Mouse (Mus musculus): Measurements from ENCODE around the gene Fzd2. TPM values are rescaled to one million over a fixed set of nuclear protein-coding genes. Genes with fewer than 3 reads are reported as not detected.
A peak's percentile ranks its signal among the peaks of the same experiment; 100 is the strongest.

Fzd2 gene
- total and polyA plus RNA-seq, 3 experiments = not detected

DNA sequence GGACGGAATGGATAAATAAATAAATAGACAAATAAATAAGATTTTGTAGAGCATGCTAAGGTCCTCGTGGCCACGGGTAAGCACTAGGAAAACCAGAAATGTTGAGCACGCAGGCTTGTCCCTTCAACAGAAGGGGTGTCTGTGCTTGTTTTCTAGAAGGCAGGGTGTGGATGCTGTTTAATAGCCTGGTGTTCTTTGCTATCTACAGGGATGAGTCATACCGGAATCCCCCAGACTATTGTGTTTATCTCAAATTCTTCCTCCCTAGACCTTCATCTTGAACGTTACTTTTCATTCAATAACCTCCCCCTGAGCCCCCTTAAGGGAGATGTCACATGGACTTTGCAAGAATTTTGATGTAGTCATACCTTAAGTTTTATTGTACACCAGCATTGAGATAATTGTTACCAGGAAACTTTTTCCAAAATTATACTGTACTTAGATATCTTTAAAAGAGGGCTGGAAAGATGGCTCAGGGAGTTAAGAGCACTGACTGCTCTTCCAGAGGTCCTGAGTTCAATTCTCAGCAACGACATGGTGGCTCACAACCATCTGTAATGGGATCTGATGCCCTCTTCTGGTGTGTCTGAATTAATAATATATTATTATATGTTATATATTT, 35.3 kb upstream of the Fzd2 start (continued):
- TF ChIP-seq ZC3H11A (IDR thresholded peaks at IDR 0.05; ENCODE audit: low read depth, low read length) = 0 out of 2 replicates have a peak, but pooled peaks have one; percentile 12
- no peak for TF ChIP-seq UBTF (IDR thresholded peaks at IDR 0.05; ENCODE audit: borderline replicate concordance, insufficient read depth, low read depth, low read length)
- TF ChIP-seq NELFE (IDR thresholded peaks at IDR 0.05; ENCODE audit: low read depth, low read length) = peak; percentile 34; the same call in 1 of the 2 replicates
- TF ChIP-seq ZNF384 (IDR thresholded peaks at IDR 0.05; ENCODE audit: low read depth, low read length) = peak; percentile 50; the same call in 1 of the 2 replicates
- TF ChIP-seq JUND (IDR thresholded peaks at IDR 0.05; ENCODE audit: low read depth, low read length) = peak; percentile 99
- peak; percentile 82 to 98 for TF ChIP-seq EP300 (IDR thresholded peaks at IDR 0.05; ENCODE audit: low read depth in 1 of 2, low read length in 2 of 2)
- peak; percentile 25; the same call in 1 of the 2 replicates for TF ChIP-seq TAL1 (IDR thresholded peaks at IDR 0.05; ENCODE audit: low read length)
- TF ChIP-seq ETS1 (IDR thresholded peaks at IDR 0.05; ENCODE audit: low read depth, low read length) = peak; percentile 82

DNA sequence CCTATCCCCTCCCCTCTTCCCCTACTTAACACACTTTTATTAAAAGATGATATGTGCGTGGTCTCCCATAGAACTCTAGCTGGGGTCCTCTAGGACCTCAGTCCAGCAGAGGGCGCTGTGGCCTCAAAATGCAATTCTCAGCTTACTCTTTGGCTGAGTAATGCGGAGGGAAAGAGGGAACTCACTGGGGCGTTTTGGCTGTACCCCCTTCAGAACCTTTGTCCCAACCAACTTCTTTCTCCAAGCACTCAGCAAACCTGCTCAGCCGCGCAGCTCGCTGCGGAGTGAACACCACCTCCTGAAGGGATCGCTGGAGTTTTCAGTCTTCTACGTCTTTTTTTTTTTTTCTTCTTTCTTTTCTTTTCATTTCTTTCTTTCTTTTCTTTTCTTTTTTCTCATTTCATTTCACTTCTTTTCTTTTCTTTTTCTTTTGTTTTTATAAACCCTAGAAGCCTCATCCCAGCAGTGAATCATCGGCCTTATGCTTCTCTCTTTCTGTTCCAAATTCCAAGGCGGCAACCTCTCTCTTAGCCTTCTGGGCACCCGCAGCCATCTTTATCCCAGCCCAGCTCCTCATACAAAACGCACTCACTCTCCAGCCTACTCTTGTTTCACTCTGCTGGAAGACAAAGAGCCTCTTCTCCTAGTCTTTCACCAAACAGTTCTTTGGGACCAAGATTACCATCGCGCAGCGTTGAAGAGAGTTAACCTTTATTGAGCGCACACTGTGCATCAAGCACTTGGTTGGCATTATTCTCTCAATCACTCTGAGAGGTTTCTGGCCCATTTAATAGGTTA, 31.1 kb upstream of the Fzd2 start:
- Histone ChIP-seq H3K27me3 (ENCODE audit: control insufficient read depth in 1 of 2, insufficient read depth in 2 of 2, low read length in 2 of 2) (no peaks in the 10 kb centered on the region), H3K9me3 (replicated peaks; ENCODE audit: insufficient read depth, low read length) (no peaks in the 10 kb centered on the region), H3K36me3 (ENCODE audit: control insufficient read depth in 1 of 2, insufficient read depth in 2 of 2, low read length in 2 of 2) (peaks cover 0 to 11% of the 10 kb centered on the region in 2 experiments; a peak in 2 of 4 replicates), H3K27ac (ENCODE audit: control insufficient read depth, low read depth, low read length) (peak overlapping the region; percentile 26; the same call in 1 of the 2 replicates), H3K79me2 (ENCODE audit: control insufficient read depth, insufficient read depth, low read length, poor library complexity) (no peaks in the 10 kb centered on the region; the same call in 1 of the 2 replicates), H3K4me1 (ENCODE audit: control insufficient read depth in 1 of 2, insufficient read depth in 2 of 2, low read length in 2 of 2) (peaks cover 5 to 12% of the 10 kb centered on the region in 2 experiments), H3K9ac (ENCODE audit: control insufficient read depth, low read depth, low read length, poor library complexity, severe bottlenecking) (peak overlapping the region; percentile 76), H3K4me3 (ENCODE audit: control insufficient read depth in 1 of 2, insufficient read depth in 1 of 2, low read depth in 2 of 2, low read length in 2 of 2) (peak overlapping the region; percentile 51 to 59)
- DNase-seq (ENCODE audit: low read depth, low spot score) = peak; percentile 96
- no peak for TF ChIP-seq ZMIZ1 (IDR thresholded peaks at IDR 0.05; ENCODE audit: low read depth, low read length)
- TF ChIP-seq ELF1 (IDR thresholded peaks at IDR 0.05; ENCODE audit: low read depth, low read length) = no peak
- peak in 1 of 2 experiments; percentile 52; a peak in 2 of 4 replicates for TF ChIP-seq POLR2A (IDR thresholded peaks at IDR 0.05; ENCODE audit: control insufficient read depth in 1 of 2, insufficient read depth in 1 of 2, low read depth in 1 of 2, low read length in 2 of 2, poor library complexity in 1 of 2)
- peak; percentile 72 to 97 (median 91) for TF ChIP-seq CTCF (IDR thresholded peaks at IDR 0.05 in 2 of 3, conservative IDR thresholded peaks at IDR 0.05 in 1 of 3; ENCODE audit: control insufficient read depth in 1 of 3, insufficient read depth in 1 of 3, low read depth in 2 of 3, low read length in 3 of 3, poor library complexity in 1 of 3, severe bottlenecking in 1 of 3)
- TF ChIP-seq TCF12 (IDR thresholded peaks at IDR 0.05; ENCODE audit: low read depth, low read length) = no peak
- no peak for TF ChIP-seq MEF2A (IDR thresholded peaks at IDR 0.05; ENCODE audit: extremely low read depth, insufficient replicate concordance, low read depth, low read length, poor library complexity, severe bottlenecking)
- TF ChIP-seq MAFK (IDR thresholded peaks at IDR 0.05; ENCODE audit: borderline replicate concordance, low read depth, low read length) = no peak
- no peak for TF ChIP-seq UBTF (IDR thresholded peaks at IDR 0.05; ENCODE audit: borderline replicate concordance, insufficient read depth, low read depth, low read length)
- peak; percentile 72 for TF ChIP-seq SMC3 (IDR thresholded peaks at IDR 0.05; ENCODE audit: low read depth, low read length)
- TF ChIP-seq POLR2AphosphoS5 (IDR thresholded peaks at IDR 0.05; ENCODE audit: borderline replicate concordance, low read depth, low read length) = no peak
- TF ChIP-seq TBP (IDR thresholded peaks at IDR 0.05; ENCODE audit: low read depth, low read length) = peak; percentile 92
- no peak for TF ChIP-seq NRF1 (IDR thresholded peaks at IDR 0.05; ENCODE audit: insufficient read depth, low read depth, low read length, poor library complexity, severe bottlenecking)
- no peak for TF ChIP-seq TAL1 (IDR thresholded peaks at IDR 0.05; ENCODE audit: low read length)
- no peak for TF ChIP-seq ZKSCAN1 (IDR thresholded peaks at IDR 0.05; ENCODE audit: low read depth, low read length)
- peak; percentile 64 for TF ChIP-seq RAD21 (IDR thresholded peaks at IDR 0.05; ENCODE audit: low read depth, low read length)
- TF ChIP-seq RCOR1 (IDR thresholded peaks at IDR 0.05; ENCODE audit: low read depth, low read length) = no peak
- TF ChIP-seq EP300 (IDR thresholded peaks at IDR 0.05; ENCODE audit: low read depth in 1 of 2, low read length in 2 of 2) = no peak
- no peak for TF ChIP-seq E2F4 (IDR thresholded peaks at IDR 0.05; ENCODE audit: borderline replicate concordance, low read depth, low read length)
- peak; percentile 49; the same call in 1 of the 2 replicates for TF ChIP-seq MAX (IDR thresholded peaks at IDR 0.05; ENCODE audit: low read length)
- no peak for TF ChIP-seq CHD1 (IDR thresholded peaks at IDR 0.05; ENCODE audit: low read depth, low read length)
- no peak for TF ChIP-seq MYB (IDR thresholded peaks at IDR 0.05; ENCODE audit: low read depth, low read length)
- no peak for TF ChIP-seq POLR2AphosphoS2 (IDR thresholded peaks at IDR 0.05; ENCODE audit: low read length)
- no peak for TF ChIP-seq CHD2 (IDR thresholded peaks at IDR 0.05; ENCODE audit: low read length)
- 0 out of 2 replicates have a peak, but pooled peaks have one; percentile 47 for TF ChIP-seq HCFC1 (IDR thresholded peaks at IDR 0.05; ENCODE audit: low read depth, low read length)
- no peak for TF ChIP-seq KAT2A (conservative IDR thresholded peaks at IDR 0.05; ENCODE audit: low read depth, low read length)
- TF ChIP-seq GABPA (IDR thresholded peaks at IDR 0.05; ENCODE audit: low read depth, low read length) = no peak
- no peak for TF ChIP-seq ETS1 (IDR thresholded peaks at IDR 0.05; ENCODE audit: low read depth, low read length)

Data from MEL (cell line).